Mouse (Mus musculus): ENCODE results near the gene Trim43a.

- TF ChIP-seq CTCF (IDR thresholded peaks at IDR 0.05; ENCODE audit: low read depth, low read length) (no peak), POLR2A (IDR thresholded peaks at IDR 0.05; ENCODE audit: extremely low read depth, insufficient read depth, low read length) (no peak)
Measured at GRCm38 (mm10) chr9:88546657-88547056, 34.0 kb upstream of the Trim43a start.

Data from liver, adult 2 months (tissue).